Mouse (Mus musculus): Measurements from ENCODE around the gene Mapk10. TPM values are rescaled to one million over a fixed set of nuclear protein-coding genes. Genes with fewer than 3 reads are reported as not detected.

The Mapk10 gene
- polyA plus RNA-seq, 1 experiment, result not detected

DNA sequence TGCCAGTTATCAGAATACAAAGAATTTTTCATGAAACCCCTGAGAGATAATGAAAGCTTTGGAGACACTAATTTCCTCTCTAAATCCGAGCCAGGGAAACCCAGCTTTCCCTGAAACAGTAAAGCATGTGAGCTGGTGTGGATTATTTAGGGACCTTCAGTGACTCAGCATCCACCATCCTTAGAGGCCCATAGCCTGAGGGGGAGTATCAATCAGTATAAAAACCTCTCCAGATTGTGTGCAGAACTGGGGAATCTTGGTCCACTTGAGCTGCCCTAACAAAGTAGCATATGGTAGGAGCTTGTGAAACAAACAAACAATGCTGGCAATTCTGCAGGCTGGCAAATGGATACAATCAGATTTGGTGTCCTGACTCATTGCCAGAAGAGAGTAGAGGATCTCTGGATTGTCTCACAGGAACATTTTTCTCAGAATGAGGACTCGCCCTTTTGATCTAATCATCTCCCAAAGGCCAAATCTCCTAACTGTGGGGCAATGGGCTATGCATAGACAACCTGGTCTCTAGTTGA, 13.3 kb downstream of the Mapk10 start:
- H3K4me1 ChIP-seq (ENCODE audit: control insufficient read depth, insufficient read depth, low read length), result peaks cover under 1% of the 10 kb centered on the region
- no peak overlapping the region for H3K9ac ChIP-seq (ENCODE audit: low read depth, poor library complexity, severe bottlenecking)
- H3K9me3 ChIP-seq (replicated peaks; ENCODE audit: control insufficient read depth, insufficient read depth, low read length, poor library complexity, severe bottlenecking), result peaks cover 2% of the 10 kb centered on the region; the same call in 1 of the 2 replicates
- H3K4me3 ChIP-seq (ENCODE audit: low read depth, low read length), result no peak overlapping the region
- TF ChIP-seq CTCF (IDR thresholded peaks at IDR 0.05; ENCODE audit: low read depth, low read length) (no peak), POLR2A (IDR thresholded peaks at IDR 0.05; ENCODE audit: insufficient read depth, low read length) (no peak), EP300 (IDR thresholded peaks at IDR 0.05; ENCODE audit: insufficient read depth, low read depth, low read length) (no peak)
- H3K27ac ChIP-seq (ENCODE audit: insufficient read depth, low read length), result no peak overlapping the region
- no peaks in the 10 kb centered on the region for H3K27me3 ChIP-seq (ENCODE audit: control insufficient read depth, insufficient read depth, low read length, poor library complexity, severe bottlenecking)
- H3K36me3 ChIP-seq (ENCODE audit: control insufficient read depth, insufficient read depth, low read length, poor library complexity, severe bottlenecking), result no peaks in the 10 kb centered on the region

DNA sequence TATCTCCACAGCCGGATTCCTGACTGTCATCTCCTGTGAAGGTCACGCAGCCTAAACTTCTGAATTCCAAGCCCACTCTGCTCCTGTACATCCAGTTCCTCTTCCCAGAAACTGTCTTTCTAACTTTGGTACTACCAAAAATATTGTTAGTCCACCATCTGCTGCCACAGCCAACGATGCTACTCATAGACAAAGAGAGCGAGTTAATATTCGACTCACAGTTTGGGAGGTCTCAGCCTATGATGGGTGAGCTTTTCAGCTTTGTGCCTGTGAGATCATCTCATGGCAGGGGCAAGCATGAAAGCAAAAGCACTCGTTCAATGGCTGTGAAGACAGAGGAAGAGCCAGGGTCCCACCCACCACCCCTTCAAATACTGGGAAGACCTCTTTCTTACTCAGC, 16.6 kb downstream of the Mapk10 start:
- Histone ChIP-seq H3K36me3 (ENCODE audit: control insufficient read depth, insufficient read depth, low read length, poor library complexity, severe bottlenecking) (no peaks in the 10 kb centered on the region), H3K27me3 (ENCODE audit: control insufficient read depth, insufficient read depth, low read length, poor library complexity, severe bottlenecking) (no peaks in the 10 kb centered on the region), H3K4me3 (ENCODE audit: low read depth, low read length) (no peak overlapping the region), H3K27ac (ENCODE audit: insufficient read depth, low read length) (no peak overlapping the region), H3K9me3 (replicated peaks; ENCODE audit: control insufficient read depth, insufficient read depth, low read length, poor library complexity, severe bottlenecking) (peaks cover 2% of the 10 kb centered on the region; the same call in 1 of the 2 replicates), H3K4me1 (ENCODE audit: control insufficient read depth, insufficient read depth, low read length) (peaks cover 7% of the 10 kb centered on the region), H3K9ac (ENCODE audit: low read depth, poor library complexity, severe bottlenecking) (no peak overlapping the region)
- TF ChIP-seq POLR2A (IDR thresholded peaks at IDR 0.05; ENCODE audit: insufficient read depth, low read length), result no peak
- TF ChIP-seq EP300 (IDR thresholded peaks at IDR 0.05; ENCODE audit: insufficient read depth, low read depth, low read length), result no peak
- TF ChIP-seq CTCF (IDR thresholded peaks at IDR 0.05; ENCODE audit: low read depth, low read length), result no peak

GRCm38 (mm10) chr5:103193700-103194099, 17.4 kb downstream of the Mapk10 start:
- Histone ChIP-seq H3K9me3 (replicated peaks; ENCODE audit: control insufficient read depth, insufficient read depth, low read length, poor library complexity, severe bottlenecking) (peaks cover 2% of the 10 kb centered on the region; the same call in 1 of the 2 replicates), H3K4me3 (ENCODE audit: low read depth, low read length) (no peak overlapping the region), H3K9ac (ENCODE audit: low read depth, poor library complexity, severe bottlenecking) (no peak overlapping the region), H3K36me3 (ENCODE audit: control insufficient read depth, insufficient read depth, low read length, poor library complexity, severe bottlenecking) (no peaks in the 10 kb centered on the region), H3K27ac (ENCODE audit: insufficient read depth, low read length) (no peak overlapping the region), H3K4me1 (ENCODE audit: control insufficient read depth, insufficient read depth, low read length) (peaks cover 7% of the 10 kb centered on the region), H3K27me3 (ENCODE audit: control insufficient read depth, insufficient read depth, low read length, poor library complexity, severe bottlenecking) (no peaks in the 10 kb centered on the region)
- no peak for TF ChIP-seq EP300 (IDR thresholded peaks at IDR 0.05; ENCODE audit: insufficient read depth, low read depth, low read length)
- TF ChIP-seq CTCF (IDR thresholded peaks at IDR 0.05; ENCODE audit: low read depth, low read length), result no peak
- no peak for TF ChIP-seq POLR2A (IDR thresholded peaks at IDR 0.05; ENCODE audit: insufficient read depth, low read length)

GRCm38 (mm10) chr5:103191577-103191976, 19.6 kb downstream of the Mapk10 start:
- H3K4me3 ChIP-seq (ENCODE audit: low read depth, low read length), result no peak overlapping the region
- no peaks in the 10 kb centered on the region for H3K27me3 ChIP-seq (ENCODE audit: control insufficient read depth, insufficient read depth, low read length, poor library complexity, severe bottlenecking)
- 0 out of 2 replicates have a peak, but pooled peaks have one; percentile 42 for TF ChIP-seq EP300 (IDR thresholded peaks at IDR 0.05; ENCODE audit: insufficient read depth, low read depth, low read length)
- no peak for TF ChIP-seq POLR2A (IDR thresholded peaks at IDR 0.05; ENCODE audit: insufficient read depth, low read length)
- no peak for TF ChIP-seq CTCF (IDR thresholded peaks at IDR 0.05; ENCODE audit: low read depth, low read length)
- no peak overlapping the region for H3K27ac ChIP-seq (ENCODE audit: insufficient read depth, low read length)
- H3K4me1 ChIP-seq (ENCODE audit: control insufficient read depth, insufficient read depth, low read length), result peaks cover 7% of the 10 kb centered on the region
- H3K36me3 ChIP-seq (ENCODE audit: control insufficient read depth, insufficient read depth, low read length, poor library complexity, severe bottlenecking), result no peaks in the 10 kb centered on the region
- H3K9ac ChIP-seq (ENCODE audit: low read depth, poor library complexity, severe bottlenecking), result no peak overlapping the region
- no peaks in the 10 kb centered on the region for H3K9me3 ChIP-seq (replicated peaks; ENCODE audit: control insufficient read depth, insufficient read depth, low read length, poor library complexity, severe bottlenecking)

GRCm38 (mm10) chr5:103184256-103184655, 26.9 kb downstream of the Mapk10 start:
- Histone ChIP-seq H3K4me1 (ENCODE audit: control insufficient read depth, insufficient read depth, low read length) (no peaks in the 10 kb centered on the region), H3K27ac (ENCODE audit: insufficient read depth, low read length) (no peak overlapping the region), H3K36me3 (ENCODE audit: control insufficient read depth, insufficient read depth, low read length, poor library complexity, severe bottlenecking) (no peaks in the 10 kb centered on the region), H3K4me3 (ENCODE audit: low read depth, low read length) (no peak overlapping the region), H3K27me3 (ENCODE audit: control insufficient read depth, insufficient read depth, low read length, poor library complexity, severe bottlenecking) (no peaks in the 10 kb centered on the region), H3K9ac (ENCODE audit: low read depth, poor library complexity, severe bottlenecking) (no peak overlapping the region), H3K9me3 (replicated peaks; ENCODE audit: control insufficient read depth, insufficient read depth, low read length, poor library complexity, severe bottlenecking) (no peaks in the 10 kb centered on the region)
- TF ChIP-seq POLR2A (IDR thresholded peaks at IDR 0.05; ENCODE audit: insufficient read depth, low read length) (no peak), EP300 (IDR thresholded peaks at IDR 0.05; ENCODE audit: insufficient read depth, low read depth, low read length) (no peak), CTCF (IDR thresholded peaks at IDR 0.05; ENCODE audit: low read depth, low read length) (no peak)

DNA sequence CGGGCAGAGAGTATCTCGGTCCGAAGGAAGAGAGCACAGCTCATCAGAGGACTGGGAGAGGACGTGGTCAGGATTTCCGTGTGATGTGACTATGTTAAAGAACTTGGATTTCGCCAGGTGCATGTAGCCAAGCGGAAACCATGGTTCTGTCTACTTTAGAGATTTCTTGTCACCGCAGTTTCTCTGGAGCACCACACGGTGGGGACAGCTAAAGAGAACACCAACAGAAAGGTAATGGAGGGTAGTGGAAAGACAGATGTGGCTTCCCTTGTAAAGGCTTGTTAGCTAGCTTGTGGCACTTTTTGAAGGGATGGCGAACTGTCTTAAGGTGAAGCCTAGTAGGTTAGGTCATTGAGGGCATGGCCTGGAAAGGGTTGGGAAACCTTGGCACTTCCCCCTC, 29.5 kb downstream of the Mapk10 start:
- no peak overlapping the region for H3K9ac ChIP-seq (ENCODE audit: low read depth, poor library complexity, severe bottlenecking)
- no peak overlapping the region for H3K4me3 ChIP-seq (ENCODE audit: low read depth, low read length)
- H3K4me1 ChIP-seq (ENCODE audit: control insufficient read depth, insufficient read depth, low read length), result no peaks in the 10 kb centered on the region
- no peaks in the 10 kb centered on the region for H3K27me3 ChIP-seq (ENCODE audit: control insufficient read depth, insufficient read depth, low read length, poor library complexity, severe bottlenecking)
- no peak overlapping the region for H3K27ac ChIP-seq (ENCODE audit: insufficient read depth, low read length)
- TF ChIP-seq CTCF (IDR thresholded peaks at IDR 0.05; ENCODE audit: low read depth, low read length) (no peak), EP300 (IDR thresholded peaks at IDR 0.05; ENCODE audit: insufficient read depth, low read depth, low read length) (no peak), POLR2A (IDR thresholded peaks at IDR 0.05; ENCODE audit: insufficient read depth, low read length) (no peak)
- no peaks in the 10 kb centered on the region for H3K36me3 ChIP-seq (ENCODE audit: control insufficient read depth, insufficient read depth, low read length, poor library complexity, severe bottlenecking)
- H3K9me3 ChIP-seq (replicated peaks; ENCODE audit: control insufficient read depth, insufficient read depth, low read length, poor library complexity, severe bottlenecking), result no peaks in the 10 kb centered on the region
